Mouse (Mus musculus): ENCODE measurements at regions not wholly inside any gene's neighbourhood (a gene's known extent, or its start where the extent isn't known, plus 50 kb on each side); places are given as distances from the start of the nearest gene placed in this dataset.

DNA sequence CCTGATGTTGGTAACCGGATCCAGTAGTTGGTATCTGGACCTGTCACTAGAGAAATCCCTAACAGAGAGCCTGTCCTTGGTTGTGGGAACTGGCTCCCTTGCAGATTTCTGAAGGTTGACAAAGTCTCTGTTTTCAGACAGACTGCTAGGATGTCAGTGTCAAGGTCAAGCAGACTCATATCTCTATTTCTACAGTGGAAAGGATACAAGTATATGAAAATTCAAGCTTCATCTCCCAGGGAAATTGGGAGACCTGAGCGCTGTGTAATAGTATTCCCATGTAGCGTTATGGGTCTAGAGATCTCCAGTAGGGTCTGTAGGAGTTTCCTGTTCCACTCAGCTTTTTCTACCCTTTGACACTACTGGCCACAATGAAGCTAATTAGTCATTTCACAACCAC, 287.4 kb upstream of the Pkdcc start:
- no peak for TF ChIP-seq POLR2A (IDR thresholded peaks at IDR 0.05; ENCODE audit: borderline replicate concordance, low read depth, low read length)
- no peak for TF ChIP-seq CTCF (IDR thresholded peaks at IDR 0.05; ENCODE audit: low read depth, low read length)

Measured in bone marrow macrophage, adult 2 months (primary cell).